Mouse (Mus musculus) C2C12 (cell line): ENCODE data around the gene Nr2c2ap. TPM values are rescaled to one million over a fixed set of nuclear protein-coding genes. Genes with fewer than 3 reads are reported as not detected.

Experiments
- H3K27me3 ChIP-seq: one replicate; pipeline ENCODE4 v1.6.1; 2011; ENCODE audit not compliant: control insufficient read depth, insufficient read depth, insufficient read length
- H3K36me3 ChIP-seq: one replicate; pipeline ENCODE4 v1.6.1; 2011; ENCODE audit not compliant: control insufficient read depth, insufficient read depth
- H3K4me3 ChIP-seq: one replicate; pipeline ENCODE4 v1.5.1; 2011; ENCODE audit warnings: mild to moderate bottlenecking, control low read depth; ENCODE audit not compliant: poor library complexity, insufficient read depth, severe bottlenecking
- H3K79me2 ChIP-seq: one replicate; pipeline ENCODE4 v1.6.1; 2011; ENCODE audit not compliant: control insufficient read depth, insufficient read depth
- H3K79me3 ChIP-seq: one replicate; pipeline ENCODE4 v1.6.1; 2011; ENCODE audit warnings: low read depth, control low read depth
- H3ac ChIP-seq: one replicate; pipeline ENCODE3; 2011; ENCODE audit warnings: low read depth; ENCODE audit not compliant: control insufficient read depth, insufficient read length
- CEBPB ChIP-seq: IDR thresholded peaks from one replicate; pipeline ENCODE4 v1.6.1; 2011; ENCODE audit warnings: low read depth, mild to moderate bottlenecking, control low read depth, moderate library complexity
- CTCF ChIP-seq: IDR thresholded peaks from one replicate; pipeline ENCODE4 v1.5.1; 2011; ENCODE audit not compliant: control insufficient read depth, insufficient read depth, insufficient read length
- FOSL1 ChIP-seq: IDR thresholded peaks from one replicate; pipeline ENCODE4 v1.8.0; 2011; ENCODE audit warnings: mild to moderate bottlenecking, low read length; ENCODE audit not compliant: poor library complexity, insufficient read depth, severe bottlenecking
- MAX ChIP-seq: IDR thresholded peaks from one replicate; pipeline ENCODE4 v1.6.1; 2011; ENCODE audit warnings: mild to moderate bottlenecking, control low read depth
- MYOD1 ChIP-seq: IDR thresholded peaks from one replicate; pipeline ENCODE4 v1.6.1; 2011; ENCODE audit warnings: low read depth; ENCODE audit not compliant: control insufficient read depth, insufficient read length
- MYOG ChIP-seq: IDR thresholded peaks from one replicate; pipeline ENCODE4 v1.6.1; 2011; ENCODE audit not compliant: control insufficient read depth, insufficient read length; ENCODE audit errors: extremely low read depth
- USF1 ChIP-seq: IDR thresholded peaks from one replicate; pipeline ENCODE4 v1.6.1; 2011; ENCODE audit warnings: low read depth, mild to moderate bottlenecking, control low read depth, moderate library complexity
- polyA plus RNA-seq: library from polyadenylated mRNA; unstranded; fragments of >200 nt; fragmentation: generic; extraction: Trizol; gene quantifications from one replicate; pipeline ENCODE4 v1.2.1, GENCODE M21; 2012; ENCODE audit warnings: missing spikeins

The Nr2c2ap gene
- polyA plus RNA-seq, 1 experiment: 37.3 TPM

DNA sequence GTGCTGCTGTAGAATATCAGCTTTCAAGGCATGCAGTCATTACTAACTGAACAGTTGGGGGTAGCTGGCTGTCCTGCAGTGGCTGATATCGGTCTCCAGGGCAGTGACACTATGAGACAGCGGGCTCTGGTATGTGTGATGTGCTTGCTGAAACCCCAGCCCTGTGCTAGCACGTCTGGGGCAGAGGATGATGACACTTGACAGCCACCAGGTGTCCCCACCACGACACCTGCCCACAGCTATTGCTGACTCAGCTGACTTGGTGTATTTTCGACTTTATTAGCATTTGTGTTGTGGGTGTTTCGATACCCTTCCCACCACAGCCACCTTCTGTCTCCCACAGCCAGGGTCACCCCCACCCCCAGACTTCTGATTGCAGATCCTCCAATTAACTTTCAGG lies 26.6 kb upstream of the Nr2c2ap start:
- Histone ChIP-seq H3K79me2 (no peaks in the 10 kb centered on the region), H3K27me3 (peaks cover 47% of the 10 kb centered on the region), H3ac (no peak overlapping the region), H3K36me3 (no peaks in the 10 kb centered on the region), H3K79me3 (no peaks in the 10 kb centered on the region), H3K4me3 (no peak overlapping the region)
- TF ChIP-seq CTCF (peak; percentile 20), MYOG (no peak)

GRCm38 (mm10) chr8:70104922-70105321 lies 26.2 kb upstream of the Nr2c2ap start:
- no peaks in the 10 kb centered on the region for H3K79me3 ChIP-seq
- no peak overlapping the region for H3ac ChIP-seq
- no peaks in the 10 kb centered on the region for H3K79me2 ChIP-seq
- H3K27me3 ChIP-seq: peaks cover 51% of the 10 kb centered on the region
- H3K36me3 ChIP-seq: no peaks in the 10 kb centered on the region
- TF ChIP-seq FOSL1 (no peak), CEBPB (no peak), MYOG (no peak), USF1 (no peak), CTCF (no peak), MAX (no peak), MYOD1 (no peak)
- no peak overlapping the region for H3K4me3 ChIP-seq

- TF ChIP-seq FOSL1 (no peak), MYOD1 (no peak), CEBPB (no peak), CTCF (no peak), MYOG (no peak), MAX (no peak), USF1 (no peak)
- H3K4me3 ChIP-seq: no peak overlapping the region
- H3K79me3 ChIP-seq: no peaks in the 10 kb centered on the region
- H3ac ChIP-seq: no peak overlapping the region
- no peaks in the 10 kb centered on the region for H3K79me2 ChIP-seq
- no peaks in the 10 kb centered on the region for H3K36me3 ChIP-seq
- peaks cover 83% of the 10 kb centered on the region for H3K27me3 ChIP-seq
Measured at GRCm38 (mm10) chr8:70110451-70110850, 20.7 kb upstream of the Nr2c2ap start.

- no peaks in the 10 kb centered on the region for H3K36me3 ChIP-seq
- no peaks in the 10 kb centered on the region for H3K79me3 ChIP-seq
- H3K27me3 ChIP-seq: peaks cover 78% of the 10 kb centered on the region
- no peak overlapping the region for H3ac ChIP-seq
- no peak for TF ChIP-seq MYOG
- no peak for TF ChIP-seq MAX
- TF ChIP-seq MYOD1: no peak
- TF ChIP-seq FOSL1: no peak
- no peak for TF ChIP-seq USF1
- TF ChIP-seq CTCF: no peak
- TF ChIP-seq CEBPB: no peak
- no peaks in the 10 kb centered on the region for H3K79me2 ChIP-seq
- H3K4me3 ChIP-seq: no peak overlapping the region
Measured at GRCm38 (mm10) chr8:70111192-70111795, 19.8 kb upstream of the Nr2c2ap start.

- H3K79me2 ChIP-seq: no peaks in the 10 kb centered on the region
- no peak overlapping the region for H3ac ChIP-seq
- no peak for TF ChIP-seq CTCF
- TF ChIP-seq USF1: no peak
- no peak for TF ChIP-seq MAX
- no peak for TF ChIP-seq CEBPB
- no peak for TF ChIP-seq MYOG
- TF ChIP-seq MYOD1: no peak
- no peak for TF ChIP-seq FOSL1
- H3K27me3 ChIP-seq: peaks cover 75% of the 10 kb centered on the region
- no peak overlapping the region for H3K4me3 ChIP-seq
- H3K36me3 ChIP-seq: no peaks in the 10 kb centered on the region
- H3K79me3 ChIP-seq: no peaks in the 10 kb centered on the region
Measured at GRCm38 (mm10) chr8:70112401-70113016, 18.6 kb upstream of the Nr2c2ap start.

- Histone ChIP-seq H3K79me2 (no peaks in the 10 kb centered on the region), H3ac (no peak overlapping the region), H3K79me3 (no peaks in the 10 kb centered on the region), H3K27me3 (peaks cover 72% of the 10 kb centered on the region), H3K36me3 (no peaks in the 10 kb centered on the region), H3K4me3 (no peak overlapping the region)
- no peak for TF ChIP-seq MYOG
- TF ChIP-seq CTCF: no peak
- TF ChIP-seq MAX: no peak
- no peak for TF ChIP-seq MYOD1
- no peak for TF ChIP-seq FOSL1
- no peak for TF ChIP-seq CEBPB
- TF ChIP-seq USF1: no peak
Measured at GRCm38 (mm10) chr8:70114488-70114887, 16.6 kb upstream of the Nr2c2ap start.
